Mouse (Mus musculus) gonadal fat pad, adult 2 months (tissue): ENCODE results near the gene Kcnn1. TPM values are rescaled to one million over a fixed set of nuclear protein-coding genes. Genes with fewer than 3 reads are reported as not detected.

ENCODE experiments used
- DNase-seq: peaks from one replicate; pipeline ENCODE4 v3.0.0-alpha.2; 2012; ENCODE audit warnings: low read depth
- polyA plus RNA-seq: library from polyadenylated mRNA; depleted of rRNA; stranded (reverse); fragments of >200 nt; gene quantifications from 2 replicates; pipeline ENCODE4 v1.2.3, GENCODE M21; 2012; rRNA removed

Gene Kcnn1
- polyA plus RNA-seq, 1 experiment = 5.6 TPM

DNA sequence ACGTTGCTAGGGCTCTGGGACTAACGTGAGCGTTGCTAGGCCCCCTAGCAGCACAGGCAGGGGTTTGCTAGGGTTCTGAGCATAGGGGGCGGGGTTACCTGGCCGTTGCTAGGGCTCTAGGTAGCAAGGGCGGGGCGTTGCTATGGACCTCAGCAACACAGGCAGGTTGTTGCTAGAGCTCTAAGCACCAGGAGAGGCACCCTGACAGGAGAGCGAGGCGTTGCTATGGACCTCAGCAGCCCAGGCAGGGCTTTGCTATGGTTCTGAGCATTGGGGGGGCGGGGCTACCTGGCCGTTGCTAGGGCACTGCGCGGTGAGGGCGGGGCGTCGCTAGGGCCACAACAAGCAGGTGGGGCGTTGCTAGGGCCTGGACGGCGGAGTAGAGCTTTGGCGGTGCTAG, 70.4 kb downstream of the Kcnn1 start:
- DNase-seq = no peak

Other genes with a start within 250 kb of the Kcnn1 start
- gene Lrrc25, start 247.1 kb downstream of the Kcnn1 start, polyA plus RNA-seq = 8.4 and 9.6 TPM in 2 replicates
- gene Gdf15, start 230.8 kb downstream of the Kcnn1 start, polyA plus RNA-seq = 4.5 and 5.5 TPM in 2 replicates
- 69.8 and 71.9 TPM in 2 replicates for gene Pgpep1, start 202.9 kb downstream of the Kcnn1 start, polyA plus RNA-seq
- 90.7 and 91.6 TPM in 2 replicates for gene Lsm4, start 190.0 kb downstream of the Kcnn1 start, polyA plus RNA-seq
- 170 and 254 TPM in 2 replicates for gene Jund, start 164.3 kb downstream of the Kcnn1 start, polyA plus RNA-seq
- gene Iqcn, start 159.8 kb downstream of the Kcnn1 start, polyA plus RNA-seq = 0.55 and 1.0 TPM in 2 replicates
- 0.35 and 0.63 TPM in 2 replicates for gene Gm3336, start 144.7 kb downstream of the Kcnn1 start, polyA plus RNA-seq
- gene Pde4c, start 139.5 kb downstream of the Kcnn1 start, polyA plus RNA-seq = 9.4 and 9.9 TPM in 2 replicates
- 55.5 and 56.3 TPM in 2 replicates for gene Rab3a, start 108.6 kb downstream of the Kcnn1 start, polyA plus RNA-seq
- gene Mpv17l2, start 102.3 kb downstream of the Kcnn1 start, polyA plus RNA-seq = 127 and 143 TPM in 2 replicates
- gene Pik3r2, start 86.5 kb downstream of the Kcnn1 start, polyA plus RNA-seq = 92.1 and 92.3 TPM in 2 replicates
- gene Mast3, start 58.2 kb downstream of the Kcnn1 start, polyA plus RNA-seq = 56.6 and 85.2 TPM in 2 replicates
- 1.1 and 1.3 TPM in 2 replicates for gene Il12rb1, start 54.8 kb downstream of the Kcnn1 start, polyA plus RNA-seq
- gene Arrdc2, start 23.5 kb downstream of the Kcnn1 start, polyA plus RNA-seq = 134 and 150 TPM in 2 replicates
- 38.1 and 44.2 TPM in 2 replicates for gene Ccdc124, start 10.7 kb upstream of the Kcnn1 start, polyA plus RNA-seq
- 0.46 and 0.69 TPM in 2 replicates for gene Slc5a5, start 29.5 kb upstream of the Kcnn1 start, polyA plus RNA-seq
- 3,173 and 3,579 TPM in 2 replicates for gene Rpl18a, start 34.2 kb upstream of the Kcnn1 start, polyA plus RNA-seq
- gene Map1s, start 42.7 kb upstream of the Kcnn1 start, polyA plus RNA-seq = 27.7 and 32.4 TPM in 2 replicates